Mouse (Mus musculus) cortical plate, adult 2 months (tissue): ENCODE measurements at regions not wholly inside any gene's neighbourhood (a gene's known extent, or its start where the extent isn't known, plus 50 kb on each side); places are given as distances from the start of the nearest gene placed in this dataset.

Experiments used
- CTCF ChIP-seq: fragments of 200-500 bp; IDR thresholded peaks from 2 replicates; pipeline ENCODE4 v1.5.1; 2011; ENCODE audit warnings: mild to moderate bottlenecking, control low read depth, low read length; ENCODE audit not compliant: insufficient read depth; ENCODE audit errors: extremely low read depth
- POLR2A ChIP-seq: fragments of 200-500 bp; IDR thresholded peaks from 2 replicates; pipeline ENCODE4 v1.6.1; 2011; ENCODE audit warnings: mild to moderate bottlenecking, low read length, control low read depth; ENCODE audit not compliant: insufficient read depth; ENCODE audit errors: extremely low read depth

- TF ChIP-seq CTCF, result no peak
- TF ChIP-seq POLR2A, result no peak
Measured at GRCm38 (mm10) chr4:81561453-81561852, 118.8 kb upstream of the Mpdz start.
